Mouse (Mus musculus) central nervous system, embryonic 18 days (tissue): ENCODE results near the gene Tmc3. TPM values are rescaled to one million over a fixed set of nuclear protein-coding genes. Genes with fewer than 3 reads are reported as not detected.

Source experiments
- polyA plus RNA-seq: library from polyadenylated mRNA; depleted of rRNA; stranded (reverse); fragments of >200 nt; gene quantifications from 2 replicates; pipeline ENCODE4 v1.2.3, GENCODE M21; 2012; rRNA removed

Gene Tmc3
- polyA plus RNA-seq, result 0.12 TPM in 2 replicates

GRCm38 (mm10) chr7:83584639-83585471, at the start of gene Tmc3:
TSS of gene Tmc3 (plus strand) at chr7:83584927.

GRCm38 (mm10) chr7:83631828-83632681, 47.3 kb downstream of the Tmc3 start, which contains the start of gene Stard5:
TSS of gene Stard5 (plus strand) at chr7:83631959.

Other genes with a start within 250 kb of the Tmc3 start
- gene Stard5, start 47.0 kb downstream of the Tmc3 start, polyA plus RNA-seq, result 6.9 and 8.9 TPM in 2 replicates
- 0.88 and 1.1 TPM in 2 replicates for gene Il16, start 160.8 kb downstream of the Tmc3 start, polyA plus RNA-seq
- gene Cfap161, start 210.0 kb downstream of the Tmc3 start, polyA plus RNA-seq, result 1.1 and 1.4 TPM in 2 replicates